Mouse (Mus musculus) naive thymus-derived CD4-positive, alpha-beta T cell, adult 5 months (primary cell): ENCODE measurements around the gene Grik2. TPM values are rescaled to one million over a fixed set of nuclear protein-coding genes. Genes with fewer than 3 reads are reported as not detected.

Experiments used
- polyA plus RNA-seq: library from polyadenylated mRNA; unstranded; fragments of 100-300 nt; shearing (Covaris generic); gene quantifications from one replicate; pipeline ENCODE4 v1.2.1, GENCODE M21; 2017

The Grik2 gene
- not detected for polyA plus RNA-seq

DNA sequence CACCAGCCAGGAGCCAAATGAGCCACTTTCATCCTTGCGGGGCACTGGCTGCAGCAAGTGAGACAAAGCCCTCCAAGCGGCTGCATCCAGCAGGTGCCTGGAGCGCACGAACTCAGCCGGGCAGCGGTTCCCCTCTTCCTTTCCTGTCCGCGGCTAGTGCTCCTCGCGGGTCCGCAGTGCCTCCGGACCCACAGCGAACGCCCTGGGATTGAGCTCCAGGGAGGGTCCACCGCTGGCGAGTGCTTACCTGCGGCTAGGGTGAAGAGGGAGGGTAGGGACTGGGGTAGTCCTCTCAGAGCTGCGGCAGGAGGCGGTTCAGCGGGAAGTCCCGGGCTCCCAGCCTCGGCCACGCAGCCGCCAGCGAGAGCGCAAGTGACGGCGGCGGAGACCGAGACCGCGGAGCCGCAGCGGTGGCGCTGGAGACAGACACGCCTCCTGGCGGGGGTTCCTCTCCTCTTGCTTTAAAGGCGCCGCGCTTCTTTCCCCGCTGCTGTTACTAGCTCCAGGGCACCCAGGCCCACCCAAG lies at the start of gene Grik2:
Grik2 (minus strand) TSS at position 386 of the 526 bp plus-strand sequence.

